Mouse (Mus musculus) hindbrain, postnatal 0 days (tissue): ENCODE measurements around the gene Dnah6. TPM values are rescaled to one million over a fixed set of nuclear protein-coding genes. Genes with fewer than 3 reads are reported as not detected.
A peak's percentile ranks its signal among the peaks of the same experiment; 100 is the strongest.

Experiments used
- ATAC-seq: fragments of 200-750 bp; cut with Nextera tagmentation; 2 replicates; pipeline ENCODE4 v1.8.0; 2017; ENCODE audit warnings: mild to moderate bottlenecking, moderate TSS enrichment, moderate library complexity
- DNase-seq: peaks from one replicate; pipeline ENCODE4 v3.0.0-alpha.2; 2015; ENCODE audit warnings: low spot score
- H3K27ac ChIP-seq: fragments of 300-500 bp; sonication (generic); 2 replicates; pipeline ENCODE4 v1.5.1; 2014; ENCODE audit warnings: mild to moderate bottlenecking
- H3K27me3 ChIP-seq: fragments of 300-500 bp; sonication (generic); 2 replicates; pipeline ENCODE4 v1.6.1; 2014; ENCODE audit warnings: low read length, mixed read lengths; ENCODE audit not compliant: insufficient read depth
- H3K36me3 ChIP-seq: fragments of 300-500 bp; sonication (generic); 2 replicates; pipeline ENCODE4 v1.6.1; 2014; ENCODE audit warnings: low read length, mixed read lengths; ENCODE audit not compliant: insufficient read depth
- H3K4me1 ChIP-seq: fragments of 300-500 bp; sonication (generic); 2 replicates; pipeline ENCODE4 v1.6.1; 2014; ENCODE audit warnings: antibody characterized with exemption, low read length, mixed read lengths; ENCODE audit not compliant: insufficient read depth
- H3K4me2 ChIP-seq: fragments of 300-500 bp; sonication (generic); 2 replicates; pipeline ENCODE4 v1.6.1; 2014; ENCODE audit warnings: low read depth, mild to moderate bottlenecking, low read length, moderate library complexity, mixed read lengths
- H3K4me3 ChIP-seq: fragments of 300-500 bp; sonication (generic); 2 replicates; pipeline ENCODE4 v1.5.1; 2014; ENCODE audit warnings: low read length
- H3K9ac ChIP-seq: fragments of 300-500 bp; sonication (generic); replicated peaks from 2 replicates; pipeline ENCODE4 v1.6.1; 2014; ENCODE audit warnings: mild to moderate bottlenecking, low read length, moderate library complexity, mixed read lengths
- H3K9me3 ChIP-seq: fragments of 300-500 bp; sonication (generic); 2 replicates; pipeline ENCODE4 v1.6.1; 2016; ENCODE audit warnings: low read length, mixed read lengths
- CTCF ChIP-seq: IDR thresholded peaks from 2 replicates; pipeline ENCODE4 v1.5.1; 2016; ENCODE audit warnings: antibody characterized with exemption, control low read depth, low read depth
- WGBS: fragments of 180-500 bp; shearing (Covaris S2); extraction: QIAGEN DNeasy Blood & Tissue Kit; methylation state at CpG from one replicate; pipeline ENCODE4 v1.1.7; 2014; 5-methylcytosine and 5-hydroxymethylcytosine counted together
- polyA plus RNA-seq: library from polyadenylated mRNA; unstranded; fragments of >200 nt; fragmentation: Nextera tagmentation; extraction: Ambion mirVana; gene quantifications from 2 replicates; pipeline ENCODE4 v1.2.1, GENCODE M21; 2015
- total RNA-seq: library from RNA; depleted of rRNA; stranded (reverse); fragments of >200 nt; gene quantifications from 2 replicates; pipeline ENCODE4 v1.2.3, GENCODE M21; 2014; rRNA removed

The Dnah6 gene
- total and polyA plus RNA-seq, 2 experiments from 2014 or later, result 0.34 to 1.5 TPM

- Histone ChIP-seq H3K9me3 (no peaks in the 10 kb centered on the region), H3K9ac (no peak overlapping the region), H3K36me3 (no peaks in the 10 kb centered on the region), H3K4me3 (no peak overlapping the region), H3K4me1 (no peaks in the 10 kb centered on the region), H3K27me3 (no peaks in the 10 kb centered on the region), H3K27ac (no peak overlapping the region), H3K4me2 (no peak overlapping the region)
- WGBS, result 55% methylated on average over 3 of the region's 3 CpGs
- DNase-seq (no peak), ATAC-seq (0 out of 2 replicates have a peak, but pooled peaks have one; percentile 47)
- TF ChIP-seq CTCF, result no peak
These were observed 251.7 kb downstream of the Dnah6 start for GRCm38 (mm10) chr6:72969787-72970186.

Other genes starting within 250 kb of the Dnah6 start
- gene Suclg1, start 26.7 kb upstream of the Dnah6 start, total RNA-seq, result 35.0 and 46.8 TPM in 2 replicates
- gene Suclg1, start 26.7 kb upstream of the Dnah6 start, polyA plus RNA-seq, result 152 and 153 TPM in 2 replicates
- gene 4931417E11Rik, start 248.0 kb upstream of the Dnah6 start, total RNA-seq, result not detected in 2 replicates
- not detected in 2 replicates for gene 4931417E11Rik, start 248.0 kb upstream of the Dnah6 start, polyA plus RNA-seq